Mouse (Mus musculus) midbrain, embryonic 10.5 days (tissue): ENCODE measurements around the gene Mrps21. TPM values are rescaled to one million over a fixed set of nuclear protein-coding genes. Genes with fewer than 3 reads are reported as not detected.

Experiments
- DNase-seq: peaks from one replicate; pipeline ENCODE4 v3.0.0-alpha.2; 2017; ENCODE audit warnings: low spot score
- H3K27ac ChIP-seq: fragments of 300-500 bp; sonication (generic); replicated peaks from 2 replicates; pipeline ENCODE4 v1.5.1; 2016; ENCODE audit warnings: mild to moderate bottlenecking
- H3K27me3 ChIP-seq: fragments of 300-500 bp; sonication (generic); 2 replicates; pipeline ENCODE4 v1.6.1; 2016; ENCODE audit warnings: low read depth, mild to moderate bottlenecking; ENCODE audit not compliant: poor library complexity, severe bottlenecking
- H3K36me3 ChIP-seq: fragments of 300-500 bp; sonication (generic); 2 replicates; pipeline ENCODE4 v1.6.1; 2016; ENCODE audit warnings: mild to moderate bottlenecking, moderate library complexity
- H3K4me1 ChIP-seq: fragments of 300-500 bp; sonication (generic); 2 replicates; pipeline ENCODE4 v1.6.1; 2016
- H3K4me3 ChIP-seq: fragments of 300-500 bp; sonication (generic); 2 replicates; pipeline ENCODE4 v1.5.1; 2016; ENCODE audit warnings: mild to moderate bottlenecking, moderate library complexity
- H3K9me3 ChIP-seq: fragments of 300-500 bp; sonication (generic); replicated peaks from 2 replicates; pipeline ENCODE4 v1.6.1; 2016; ENCODE audit warnings: mild to moderate bottlenecking
- WGBS: fragments of 180-500 bp; shearing (Covaris S2); methylation state at CpG from one replicate; pipeline ENCODE4 v1.1.7; 2016; 5-methylcytosine and 5-hydroxymethylcytosine counted together
- polyA plus RNA-seq: library from polyadenylated mRNA; unstranded; fragments of >200 nt; fragmentation: Nextera tagmentation; extraction: Ambion mirVana; gene quantifications from 2 replicates; pipeline ENCODE4 v1.2.1, GENCODE M21; 2016

Gene Mrps21
- polyA plus RNA-seq, 1 experiment from 2014 or later, result 390 TPM

DNA sequence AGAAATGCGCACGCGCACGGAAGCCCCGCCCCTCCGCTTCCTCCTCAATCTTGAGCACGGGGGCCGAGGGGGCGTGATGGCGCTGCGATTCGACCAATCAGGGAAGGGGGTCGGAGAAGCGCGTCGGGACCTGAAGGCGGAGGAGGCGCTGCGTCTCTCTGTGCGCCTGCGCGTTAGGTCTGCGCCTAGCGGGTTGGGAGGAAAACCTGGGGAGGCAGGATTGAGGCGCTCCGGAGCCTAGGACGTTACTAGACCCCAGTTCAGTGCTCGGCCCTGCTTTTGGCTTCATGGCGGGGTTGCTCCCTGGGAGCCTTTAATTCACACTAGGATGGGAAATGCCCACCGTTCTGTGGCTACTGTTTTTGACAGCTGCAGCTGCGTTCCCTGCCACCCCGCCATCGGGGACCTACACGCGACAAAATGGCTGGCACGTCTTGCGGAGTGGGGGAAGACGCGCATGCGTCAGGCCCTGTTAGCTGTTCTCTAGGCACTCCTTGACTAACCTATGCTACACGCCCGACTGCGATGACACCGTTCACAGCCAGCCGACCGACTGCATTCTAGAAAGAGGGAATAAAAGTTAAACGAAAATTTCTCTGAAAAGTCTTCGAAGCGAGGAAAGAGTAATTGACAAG lies 51.9 kb downstream of the Mrps21 start:
- Histone ChIP-seq H3K9me3 (no peaks in the 10 kb centered on the region), H3K27me3 (no peaks in the 10 kb centered on the region), H3K4me1 (peaks cover 30% of the 10 kb centered on the region), H3K4me3 (peak overlapping the region; percentile 91), H3K36me3 (peaks cover 8% of the 10 kb centered on the region), H3K27ac (peak overlapping the region; percentile 99)
- peak; percentile 100 for DNase-seq
- WGBS, result under 1% methylated on average over 49 of the region's 49 CpGs

DNA sequence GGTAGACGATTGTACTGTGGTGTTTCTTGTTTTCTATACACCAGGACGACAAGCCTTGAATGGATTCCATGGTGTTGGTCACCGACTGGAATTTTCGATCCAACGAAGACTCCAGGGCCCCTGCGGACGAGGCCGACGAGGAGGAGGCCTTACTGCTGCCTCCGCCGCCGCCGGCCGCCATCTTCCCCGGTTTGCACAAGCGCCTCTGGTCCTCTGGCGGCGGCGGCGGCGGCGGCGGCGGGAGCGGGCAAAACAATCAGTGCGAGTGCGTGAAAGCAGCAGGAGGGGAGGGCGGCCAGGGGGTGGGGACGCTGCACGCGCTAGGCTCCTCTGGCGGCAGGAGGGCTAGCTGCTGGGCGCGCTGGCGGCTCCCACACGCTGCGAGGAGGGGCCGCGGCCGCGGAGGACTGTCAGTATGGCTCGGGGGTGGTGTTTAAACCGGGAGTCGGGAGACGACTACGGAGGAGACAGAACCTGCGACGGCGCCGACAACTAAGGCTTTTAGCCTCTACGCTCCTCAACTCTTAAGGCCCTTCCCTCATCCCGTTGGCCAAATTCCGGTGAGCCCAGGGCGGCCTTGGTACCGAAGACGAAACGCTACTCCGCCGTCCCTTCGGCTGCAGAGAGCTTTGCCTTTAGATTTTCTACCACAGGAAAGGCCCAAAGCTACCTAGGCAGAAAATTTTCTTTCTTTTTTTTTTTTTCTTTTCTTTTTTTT lies 52.6 kb downstream of the Mrps21 start, which contains the start of gene Rprd2:
Gene Rprd2 (minus strand): TSS at position 293 of the 718 bp plus-strand sequence.
- WGBS, result under 1% methylated on average over 59 of the region's 60 CpGs
- Histone ChIP-seq H3K27ac (peak within 1 kb of the TSS; percentile 99), H3K4me3 (peak within 1 kb of the TSS; percentile 91), H3K27me3 (no peaks in the 10 kb centered on the region), H3K4me1 (peaks cover 30% of the 10 kb centered on the region), H3K9me3 (no peaks in the 10 kb centered on the region), H3K36me3 (peaks cover 11% of the 10 kb centered on the region)
- peak; percentile 86 for DNase-seq

DNA sequence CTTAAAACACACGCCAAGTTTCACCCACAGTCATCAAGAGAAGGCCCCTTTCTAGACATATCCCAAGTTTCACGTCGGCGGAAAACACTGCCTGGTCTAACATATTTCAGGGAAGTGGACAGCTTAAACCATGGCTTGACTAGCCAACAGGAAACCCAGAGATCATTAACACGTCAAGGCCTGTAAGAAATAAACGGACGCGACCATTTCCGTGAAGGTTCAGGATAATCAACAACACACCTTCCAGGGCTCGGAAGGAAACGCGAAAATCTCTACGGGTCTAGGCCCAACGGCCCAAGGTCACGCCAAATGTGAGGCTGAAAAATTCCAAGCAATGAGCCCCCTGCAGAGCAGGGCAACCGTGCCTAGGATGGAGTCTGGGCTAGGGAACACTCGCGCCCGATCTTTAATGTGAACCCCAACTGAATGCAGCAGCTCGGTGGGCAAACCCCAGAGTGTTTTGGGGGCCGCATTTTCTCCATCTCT lies 53.2 kb downstream of the Mrps21 start:
- peak overlapping the region; percentile 99 for H3K27ac ChIP-seq
- peak overlapping the region; percentile 91 for H3K4me3 ChIP-seq
- no peak for DNase-seq
- H3K36me3 ChIP-seq, result peaks cover 18% of the 10 kb centered on the region
- no peaks in the 10 kb centered on the region for H3K9me3 ChIP-seq
- no peaks in the 10 kb centered on the region for H3K27me3 ChIP-seq
- peaks cover 30% of the 10 kb centered on the region for H3K4me1 ChIP-seq
- 0% methylated on average over 21 of the region's 21 CpGs for WGBS

DNA sequence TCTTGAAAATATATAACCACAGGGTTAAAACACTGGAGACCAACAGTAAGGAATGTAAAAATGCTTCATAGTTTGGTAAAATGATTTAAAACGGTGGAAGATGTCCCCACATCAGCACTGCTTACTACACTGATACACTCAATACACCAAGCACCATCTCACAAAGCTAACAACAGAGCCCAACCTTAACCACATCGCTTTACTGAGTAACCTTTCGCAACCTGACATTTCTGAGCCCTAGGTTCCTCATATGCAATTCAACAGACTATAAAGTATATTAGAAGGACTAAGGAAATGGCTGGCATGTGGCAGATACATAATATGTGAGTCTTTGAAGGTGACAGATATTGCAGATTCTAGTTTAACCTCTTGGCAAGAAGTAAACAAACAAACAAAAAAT lies 54.6 kb downstream of the Mrps21 start:
- H3K36me3 ChIP-seq, result peaks cover 28% of the 10 kb centered on the region
- DNase-seq, result no peak
- H3K27me3 ChIP-seq, result no peaks in the 10 kb centered on the region
- H3K4me3 ChIP-seq, result peak overlapping the region; percentile 91; the same call in 1 of the 2 replicates
- H3K27ac ChIP-seq, result no peak overlapping the region
- WGBS, result 96% methylated on average over 3 of the region's 3 CpGs
- peaks cover 30% of the 10 kb centered on the region for H3K4me1 ChIP-seq
- no peaks in the 10 kb centered on the region for H3K9me3 ChIP-seq

Other genes starting within 250 kb of the Mrps21 start
- gene Ensa, start 246.5 kb downstream of the Mrps21 start, polyA plus RNA-seq, result 90.1 and 101 TPM in 2 replicates
- 41.9 and 47.6 TPM in 2 replicates for gene Mcl1, start 212.7 kb downstream of the Mrps21 start, polyA plus RNA-seq
- 0.78 and 1.4 TPM in 2 replicates for gene Adamtsl4, start 183.6 kb downstream of the Mrps21 start, polyA plus RNA-seq
- 18.1 and 19.5 TPM in 2 replicates for gene Ecm1, start 131.9 kb downstream of the Mrps21 start, polyA plus RNA-seq
- 54.1 and 64.4 TPM in 2 replicates for gene Tars2, start 111.3 kb downstream of the Mrps21 start, polyA plus RNA-seq
- 18.1 and 22.1 TPM in 2 replicates for gene Rprd2, start 52.7 kb downstream of the Mrps21 start, polyA plus RNA-seq
- 65.8 and 66.5 TPM in 2 replicates for gene Prpf3, start 15.6 kb downstream of the Mrps21 start, polyA plus RNA-seq
- gene Ciart, start 10.7 kb upstream of the Mrps21 start, polyA plus RNA-seq, result 7.9 and 12.3 TPM in 2 replicates
- 8.1 and 9.6 TPM in 2 replicates for gene BC028528, start 20.5 kb upstream of the Mrps21 start, polyA plus RNA-seq
- 31.1 and 37.4 TPM in 2 replicates for gene Aph1a, start 22.4 kb upstream of the Mrps21 start, polyA plus RNA-seq
- 67.7 and 93.9 TPM in 2 replicates for gene Car14, start 33.2 kb upstream of the Mrps21 start, polyA plus RNA-seq
- 366 and 378 TPM in 2 replicates for gene Anp32e, start 57.7 kb upstream of the Mrps21 start, polyA plus RNA-seq
- 66.8 and 69.0 TPM in 2 replicates for gene Plekho1, start 124.5 kb upstream of the Mrps21 start, polyA plus RNA-seq
- 28.6 and 33.3 TPM in 2 replicates for gene Vps45, start 186.9 kb upstream of the Mrps21 start, polyA plus RNA-seq
- gene Otud7b, start 233.0 kb upstream of the Mrps21 start, polyA plus RNA-seq, result 16.5 and 18.9 TPM in 2 replicates